Mouse (Mus musculus) activated CD4-positive, CD25-positive, alpha-beta regulatory T cell (primary cell): ENCODE results near the gene Chp2. TPM values are rescaled to one million over a fixed set of nuclear protein-coding genes. Genes with fewer than 3 reads are reported as not detected.

Source experiments
- polyA plus RNA-seq, 2 experiments: library from polyadenylated mRNA; unstranded; fragments of 100-300 nt; shearing (Covaris generic); gene quantifications; one replicate each; pipeline ENCODE4 v1.2.1; 2017

Gene Chp2
- polyA plus RNA-seq = under 1 TPM in 1 of 2 experiments, not detected in 1; 0.16 TPM

GRCm38 (mm10) chr7:122219315-122219801 lies at the start of gene Chp2:
Chp2 (plus strand) TSS chr7:122219496.

GRCm38 (mm10) chr7:122186043-122186442 lies 33.3 kb upstream of the Chp2 start, which contains the start of gene Ern2:
Ern2 (minus strand) TSS chr7:122186207.

Other genes with a start within 250 kb of the Chp2 start
- 10 to 100 TPM; 11.6 to 12.3 TPM for gene Cog7, start 237.8 kb upstream of the Chp2 start, polyA plus RNA-seq
- gene Gga2, start 198.3 kb upstream of the Chp2 start, polyA plus RNA-seq = 1 to 10 TPM; 5.8 to 8.8 TPM
- gene Ubfd1, start 152.3 kb upstream of the Chp2 start, polyA plus RNA-seq = 10 to 100 TPM; 29.4 to 39.1 TPM
- 10 to 100 TPM; 12.3 to 13.8 TPM for gene Ears2, start 152.2 kb upstream of the Chp2 start, polyA plus RNA-seq
- gene Ndufab1, start 117.6 kb upstream of the Chp2 start, polyA plus RNA-seq = 100 to 1,000 TPM; 179 to 220 TPM
- gene Palb2, start 86.5 kb upstream of the Chp2 start, polyA plus RNA-seq = 10 to 100 TPM in 1 of 2 experiments, 1 to 10 TPM in 1; 4.2 to 10.3 TPM
- 100 to 1,000 TPM; 123 to 126 TPM for gene Dctn5, start 86.5 kb upstream of the Chp2 start, polyA plus RNA-seq
- 10 to 100 TPM in 1 of 2 experiments, 1 to 10 TPM in 1; 6.6 to 13.0 TPM for gene Plk1, start 60.1 kb upstream of the Chp2 start, polyA plus RNA-seq
- gene Ern2, start 33.3 kb upstream of the Chp2 start, polyA plus RNA-seq = not detected
- gene Prkcb, start 69.3 kb downstream of the Chp2 start, polyA plus RNA-seq = 100 to 1,000 TPM; 119 to 132 TPM